Mouse (Mus musculus) ES-Bruce4 (cell line): ENCODE measurements around the gene Wdr18. TPM values are rescaled to one million over a fixed set of nuclear protein-coding genes. Genes with fewer than 3 reads are reported as not detected.

Experiments
- H3K27ac ChIP-seq: 2 replicates; pipeline ENCODE4 v1.5.1; 2012; ENCODE audit warnings: low read length, inconsistent platforms; ENCODE audit not compliant: insufficient read depth
- H3K27me3 ChIP-seq: 2 replicates; pipeline ENCODE4 v1.6.1; 2012; ENCODE audit warnings: mild to moderate bottlenecking, low read length, inconsistent platforms; ENCODE audit not compliant: control insufficient read depth, poor library complexity, insufficient read depth, severe bottlenecking
- H3K36me3 ChIP-seq: 2 replicates; pipeline ENCODE4 v1.6.1; 2012; ENCODE audit warnings: inconsistent platforms, mild to moderate bottlenecking, low read length, moderate library complexity; ENCODE audit not compliant: control insufficient read depth, poor library complexity, insufficient read depth, severe bottlenecking
- H3K4me1 ChIP-seq: one replicate; pipeline ENCODE4 v1.8.1; 2011; ENCODE audit warnings: low read length; ENCODE audit not compliant: control insufficient read depth, insufficient read depth
- H3K4me3 ChIP-seq: 2 replicates; pipeline ENCODE4 v1.5.1; 2011; ENCODE audit warnings: low read depth, mild to moderate bottlenecking, low read length
- H3K9ac ChIP-seq: 2 replicates; pipeline ENCODE4 v1.6.1; 2012; ENCODE audit warnings: low read depth, mild to moderate bottlenecking, inconsistent platforms; ENCODE audit not compliant: poor library complexity, severe bottlenecking
- H3K9me3 ChIP-seq: replicated peaks from 2 replicates; pipeline ENCODE4 v1.6.1; 2012; ENCODE audit warnings: mild to moderate bottlenecking, low read length, inconsistent platforms; ENCODE audit not compliant: control insufficient read depth, poor library complexity, insufficient read depth, severe bottlenecking
- CTCF ChIP-seq: IDR thresholded peaks from one replicate; pipeline ENCODE4 v1.8.1; 2011; ENCODE audit warnings: low read depth, low read length
- EP300 ChIP-seq: IDR thresholded peaks from 2 replicates; pipeline ENCODE4 v1.6.1; 2011; ENCODE audit warnings: low read depth, low read length; ENCODE audit not compliant: insufficient read depth
- POLR2A ChIP-seq: IDR thresholded peaks from one replicate; pipeline ENCODE4 v1.8.1; 2011; ENCODE audit warnings: low read length; ENCODE audit not compliant: insufficient read depth
- polyA plus RNA-seq: library from polyadenylated mRNA; stranded (reverse); fragments of >200 nt; gene quantifications from 2 replicates; pipeline ENCODE4 v1.2.4, GENCODE M21; 2011; ENCODE audit warnings: low read depth; ENCODE audit not compliant: missing spikeins, insufficient read depth, insufficient read length

Gene Wdr18
- polyA plus RNA-seq, 1 experiment: 55.3 TPM

DNA sequence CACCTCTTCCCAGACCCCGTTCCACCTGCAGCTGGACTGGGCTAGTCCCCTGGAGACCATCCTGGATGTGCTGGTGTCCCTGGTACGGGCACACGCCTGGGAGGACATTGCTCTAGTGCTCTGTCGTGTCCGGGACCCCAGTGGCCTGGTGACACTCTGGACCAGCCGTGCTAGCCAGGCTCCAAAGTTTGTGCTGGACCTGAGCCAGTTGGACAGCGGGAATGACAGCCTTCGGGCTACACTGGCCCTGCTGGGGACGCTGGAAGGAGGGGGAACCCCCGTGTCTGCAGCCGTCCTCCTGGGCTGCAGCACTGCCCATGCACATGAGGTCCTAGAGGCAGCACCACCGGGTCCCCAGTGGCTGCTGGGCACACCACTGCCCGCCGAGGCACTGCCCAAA, 12.9 kb downstream of the Wdr18 start:
- no peak overlapping the region for H3K4me3 ChIP-seq
- TF ChIP-seq EP300 (no peak), CTCF (no peak), POLR2A (no peak)
- no peaks in the 10 kb centered on the region for H3K36me3 ChIP-seq

DNA sequence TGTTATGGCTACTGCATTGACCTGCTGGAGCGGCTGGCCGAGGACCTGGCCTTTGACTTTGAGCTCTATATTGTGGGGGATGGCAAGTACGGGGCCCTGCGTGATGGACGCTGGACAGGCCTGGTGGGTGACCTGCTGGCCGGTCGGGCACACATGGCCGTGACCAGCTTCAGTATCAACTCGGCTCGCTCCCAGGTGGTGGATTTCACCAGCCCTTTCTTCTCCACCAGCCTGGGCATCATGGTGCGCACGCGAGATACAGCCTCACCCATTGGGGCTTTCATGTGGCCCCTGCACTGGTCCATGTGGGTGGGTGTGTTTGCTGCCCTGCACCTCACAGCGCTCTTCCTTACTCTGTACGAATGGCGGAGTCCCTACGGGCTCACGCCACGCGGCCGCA, 14.1 kb downstream of the Wdr18 start:
- no peak overlapping the region for H3K27ac ChIP-seq
- no peak overlapping the region for H3K4me3 ChIP-seq
- no peaks in the 10 kb centered on the region for H3K4me1 ChIP-seq
- H3K27me3 ChIP-seq: no peaks in the 10 kb centered on the region
- no peak overlapping the region for H3K9ac ChIP-seq
- no peak for TF ChIP-seq CTCF
- TF ChIP-seq POLR2A: no peak
- no peaks in the 10 kb centered on the region for H3K36me3 ChIP-seq
- H3K9me3 ChIP-seq: no peaks in the 10 kb centered on the region

More for the DNA sequence above, 12.9 kb downstream of the Wdr18 start:
- H3K27me3 ChIP-seq: no peaks in the 10 kb centered on the region
- H3K9ac ChIP-seq: no peak overlapping the region
- no peaks in the 10 kb centered on the region for H3K4me1 ChIP-seq
- no peak overlapping the region for H3K27ac ChIP-seq
- no peaks in the 10 kb centered on the region for H3K9me3 ChIP-seq

DNA sequence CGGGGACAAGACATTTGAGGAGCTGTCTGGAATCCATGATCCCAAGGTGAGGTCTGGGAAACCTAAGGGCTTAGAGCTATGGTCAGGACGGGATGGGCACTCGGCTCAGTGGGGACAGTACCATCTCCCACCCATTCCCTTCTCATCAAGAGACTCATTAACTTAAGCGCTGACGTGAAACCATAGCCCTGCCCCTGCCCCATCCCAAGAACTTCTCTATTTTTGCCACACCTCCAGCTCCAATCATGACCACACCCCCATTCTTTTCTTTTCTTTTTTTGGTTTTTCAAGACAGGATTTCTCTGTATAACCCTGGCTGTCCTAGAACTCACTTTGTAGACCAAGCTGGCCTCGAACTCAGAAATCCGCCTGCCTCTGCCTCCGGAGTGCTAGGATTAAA, 14.7 kb downstream of the Wdr18 start:
- H3K9ac ChIP-seq: no peak overlapping the region
- no peaks in the 10 kb centered on the region for H3K4me1 ChIP-seq
- H3K4me3 ChIP-seq: no peak overlapping the region
- H3K27ac ChIP-seq: no peak overlapping the region
- TF ChIP-seq CTCF (no peak), POLR2A (no peak), EP300 (no peak)
- no peaks in the 10 kb centered on the region for H3K36me3 ChIP-seq
- H3K27me3 ChIP-seq: no peaks in the 10 kb centered on the region
- H3K9me3 ChIP-seq: no peaks in the 10 kb centered on the region

DNA sequence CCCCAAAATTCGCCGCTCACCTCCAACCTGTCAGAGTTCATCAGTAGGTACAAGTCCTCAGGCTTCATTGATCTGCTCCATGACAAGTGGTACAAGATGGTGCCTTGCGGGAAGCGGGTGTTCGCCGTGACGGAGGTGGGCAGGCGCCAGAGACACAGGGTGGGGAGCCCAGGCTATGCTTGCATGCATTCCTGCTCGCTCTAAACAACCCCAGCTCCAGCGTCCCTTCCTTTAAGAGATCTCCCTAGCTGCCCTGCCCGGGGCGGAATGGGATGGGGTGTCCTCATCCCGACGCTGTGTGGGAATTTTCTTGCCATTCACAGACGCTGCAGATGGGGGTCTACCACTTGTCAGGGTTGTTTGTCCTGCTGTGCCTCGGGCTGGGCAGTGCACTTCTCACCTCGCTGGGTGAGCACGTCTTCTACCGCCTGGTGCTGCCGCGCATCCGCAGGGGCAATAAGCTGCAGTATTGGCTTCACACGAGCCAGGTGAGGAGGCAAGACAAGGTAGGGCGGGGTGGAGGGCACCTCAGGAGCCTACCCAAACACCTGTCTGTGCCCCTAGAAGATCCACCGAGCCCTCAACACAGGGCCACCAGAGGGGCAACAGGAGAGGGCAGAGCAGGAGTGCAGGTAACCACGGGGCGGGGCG, 16.2 kb downstream of the Wdr18 start:
- H3K9ac ChIP-seq: peak overlapping the region; percentile 21; the same call in 1 of the 2 replicates
- no peaks in the 10 kb centered on the region for H3K36me3 ChIP-seq
- no peaks in the 10 kb centered on the region for H3K9me3 ChIP-seq
- no peaks in the 10 kb centered on the region for H3K4me1 ChIP-seq
- TF ChIP-seq CTCF: no peak
- no peak for TF ChIP-seq POLR2A
- no peak for TF ChIP-seq EP300
- H3K4me3 ChIP-seq: peak overlapping the region; percentile 31
- H3K27ac ChIP-seq: no peak overlapping the region
- H3K27me3 ChIP-seq: no peaks in the 10 kb centered on the region

DNA sequence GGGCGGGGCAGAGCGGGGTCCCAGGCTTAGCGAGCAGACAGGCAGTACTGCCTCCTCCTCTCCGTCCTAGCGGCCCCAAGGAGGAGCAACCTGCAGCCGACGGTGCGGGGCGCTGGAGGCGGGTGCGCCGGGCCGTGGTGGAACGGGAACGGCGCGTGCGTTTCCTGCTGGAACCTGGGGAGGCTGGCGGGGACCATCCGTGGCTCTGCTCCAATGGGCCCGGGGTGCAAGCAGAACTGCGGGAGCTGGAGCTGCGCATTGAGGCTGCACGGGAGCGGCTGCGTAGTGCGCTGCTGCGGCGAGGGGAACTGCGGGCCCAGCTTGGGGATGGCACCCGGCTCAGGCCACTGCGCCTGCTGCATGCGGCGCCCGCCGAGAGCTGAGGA, 16.8 kb downstream of the Wdr18 start:
- Histone ChIP-seq H3K4me1 (no peaks in the 10 kb centered on the region), H3K27ac (no peak overlapping the region), H3K9ac (peak overlapping the region; percentile 21; the same call in 1 of the 2 replicates), H3K4me3 (peak overlapping the region; percentile 36), H3K27me3 (no peaks in the 10 kb centered on the region), H3K36me3 (no peaks in the 10 kb centered on the region), H3K9me3 (no peaks in the 10 kb centered on the region)
- TF ChIP-seq EP300 (no peak), CTCF (no peak), POLR2A (no peak)

DNA sequence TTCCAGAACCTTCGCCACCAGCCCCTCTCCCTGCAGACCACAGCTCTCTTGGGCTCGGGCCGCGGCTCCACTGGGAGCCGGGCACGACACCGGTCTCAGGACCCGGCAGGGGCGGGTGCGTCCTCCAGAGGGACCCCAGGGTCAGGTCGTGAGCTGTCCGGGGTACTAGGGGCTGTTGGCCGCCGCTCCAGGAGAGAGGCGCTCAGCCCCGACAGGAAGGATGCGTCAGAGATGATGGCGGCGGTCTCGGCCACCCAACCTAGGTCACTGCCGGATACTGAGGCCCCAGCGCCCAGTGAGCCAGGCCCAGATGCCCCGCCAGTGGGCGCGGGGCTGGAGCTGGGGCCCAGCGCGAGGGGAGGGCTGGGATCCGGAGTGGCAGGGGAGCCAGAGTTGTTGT, 17.4 kb downstream of the Wdr18 start:
- Histone ChIP-seq H3K9me3 (no peaks in the 10 kb centered on the region), H3K36me3 (no peaks in the 10 kb centered on the region), H3K27ac (no peak overlapping the region), H3K27me3 (no peaks in the 10 kb centered on the region), H3K4me3 (peak overlapping the region; percentile 36), H3K4me1 (peaks cover under 1% of the 10 kb centered on the region), H3K9ac (no peak overlapping the region)
- no peak for TF ChIP-seq EP300
- TF ChIP-seq POLR2A: no peak
- no peak for TF ChIP-seq CTCF
